Mouse (Mus musculus): ENCODE results near the gene Cdk17. TPM values are rescaled to one million over a fixed set of nuclear protein-coding genes. Genes with fewer than 3 reads are reported as not detected.

The Cdk17 gene
- polyA plus RNA-seq, 1 experiment from 2014 or later = 23.0 TPM

- Histone ChIP-seq H3K4me1 (0 out of 2 replicates have a peak, but pooled peaks cover 3% of the 10 kb centered on the region), H3K27ac (no peak overlapping the region), H3K4me3 (no peak overlapping the region), H3K9ac (no peak overlapping the region), H3K9me3 (replicated peaks) (no peaks in the 10 kb centered on the region), H3K4me2 (no peak overlapping the region), H3K36me3 (peaks cover 79% of the 10 kb centered on the region), H3K27me3 (replicated peaks) (no peaks in the 10 kb centered on the region)
- no peak for ATAC-seq
- WGBS (ENCODE audit: insufficient replicate concordance) = 45% methylated on average over 5 of the region's 5 CpGs
Observed at GRCm38 (mm10) chr10:93242861-93243260, 82.2 kb downstream of the Cdk17 start.

GRCm38 (mm10) chr10:93244209-93244705, 83.6 kb downstream of the Cdk17 start:
- Histone ChIP-seq H3K4me3 (no peak overlapping the region), H3K27ac (no peak overlapping the region), H3K4me1 (0 out of 2 replicates have a peak, but pooled peaks cover 3% of the 10 kb centered on the region), H3K4me2 (no peak overlapping the region), H3K36me3 (peaks cover 79% of the 10 kb centered on the region), H3K9me3 (replicated peaks) (no peaks in the 10 kb centered on the region), H3K9ac (no peak overlapping the region), H3K27me3 (replicated peaks) (no peaks in the 10 kb centered on the region)
- ATAC-seq = no peak
- WGBS (ENCODE audit: insufficient replicate concordance) = 88% methylated on average over 10 of the region's 10 CpGs

DNA sequence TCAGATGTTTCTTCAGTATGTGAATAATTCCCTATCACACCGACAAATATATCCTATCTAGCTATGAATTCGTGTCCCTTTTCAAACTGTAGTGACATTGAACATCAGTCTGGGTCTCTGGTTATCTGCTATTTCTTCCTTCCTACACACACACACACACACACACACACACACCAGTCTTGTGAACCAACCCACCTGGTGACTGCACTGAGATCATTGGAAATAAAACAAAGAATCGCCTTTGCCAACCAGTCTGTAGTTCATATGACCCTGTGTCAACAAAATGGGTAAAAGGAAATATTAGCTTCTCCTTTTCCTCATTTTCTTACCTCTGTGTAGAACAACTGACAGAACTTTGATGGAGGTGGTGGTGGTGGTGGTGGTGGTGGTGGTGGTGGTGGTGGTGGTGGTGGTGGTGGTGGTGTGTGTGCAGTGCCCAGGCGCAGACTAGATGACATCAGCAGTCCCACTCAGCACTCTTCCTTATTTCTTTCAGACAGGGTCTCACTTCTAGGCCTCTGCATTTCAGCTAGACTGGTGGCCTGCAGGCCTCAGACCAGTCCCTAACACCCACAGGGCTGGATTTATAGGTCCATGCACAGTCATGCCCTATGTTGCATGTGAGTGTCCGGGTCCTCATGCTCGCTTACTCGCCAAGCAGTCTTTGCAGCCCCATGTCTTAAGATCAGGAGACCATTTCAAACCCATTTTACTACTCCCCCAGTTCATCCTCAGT, 85.7 kb downstream of the Cdk17 start:
- no peak for ATAC-seq
- Histone ChIP-seq H3K36me3 (peaks cover 72% of the 10 kb centered on the region), H3K4me3 (no peak overlapping the region), H3K27me3 (replicated peaks) (no peaks in the 10 kb centered on the region), H3K4me2 (no peak overlapping the region), H3K9ac (no peak overlapping the region), H3K9me3 (replicated peaks) (no peaks in the 10 kb centered on the region), H3K27ac (no peak overlapping the region), H3K4me1 (0 out of 2 replicates have a peak, but pooled peaks cover 3% of the 10 kb centered on the region)
- 85% methylated on average over 7 of the region's 7 CpGs for WGBS (ENCODE audit: insufficient replicate concordance)

DNA sequence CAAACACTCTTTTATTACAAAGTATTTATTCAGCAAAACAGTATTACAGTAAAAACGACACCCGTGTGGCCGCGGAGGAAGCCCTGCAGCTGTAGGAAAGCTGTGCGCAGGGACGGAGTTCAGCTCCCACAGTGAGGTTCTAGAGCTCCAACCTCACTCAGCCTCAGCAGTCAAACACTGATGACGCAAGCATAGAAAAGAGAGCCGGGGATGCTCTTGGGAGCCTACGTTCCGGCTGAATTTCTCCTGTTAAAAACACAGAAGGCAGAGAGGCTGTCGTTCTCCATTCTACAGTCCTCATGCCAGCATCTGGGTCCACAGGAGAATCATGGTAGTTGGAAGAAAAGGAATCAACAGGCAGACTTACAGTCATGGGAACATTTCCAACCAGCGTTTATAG, 86.7 kb downstream of the Cdk17 start:
- no peak overlapping the region for H3K27ac ChIP-seq
- H3K4me2 ChIP-seq = no peak overlapping the region
- 0 out of 2 replicates have a peak, but pooled peaks cover 3% of the 10 kb centered on the region for H3K4me1 ChIP-seq
- H3K4me3 ChIP-seq = no peak overlapping the region
- 88% methylated on average over 12 of the region's 12 CpGs for WGBS (ENCODE audit: insufficient replicate concordance)
- no peaks in the 10 kb centered on the region for H3K27me3 ChIP-seq (replicated peaks)
- H3K9me3 ChIP-seq (replicated peaks) = no peaks in the 10 kb centered on the region
- peaks cover 62% of the 10 kb centered on the region for H3K36me3 ChIP-seq
- H3K9ac ChIP-seq = no peak overlapping the region
- no peak for ATAC-seq

GRCm38 (mm10) chr10:93247902-93248301, 87.2 kb downstream of the Cdk17 start:
- Histone ChIP-seq H3K4me1 (0 out of 2 replicates have a peak, but pooled peaks cover 3% of the 10 kb centered on the region), H3K9me3 (replicated peaks) (no peaks in the 10 kb centered on the region), H3K27me3 (replicated peaks) (no peaks in the 10 kb centered on the region), H3K9ac (no peak overlapping the region), H3K4me2 (no peak overlapping the region), H3K4me3 (no peak overlapping the region), H3K36me3 (peaks cover 65% of the 10 kb centered on the region), H3K27ac (no peak overlapping the region)
- ATAC-seq = no peak
- 76% methylated on average over 6 of the region's 6 CpGs for WGBS (ENCODE audit: insufficient replicate concordance)

DNA sequence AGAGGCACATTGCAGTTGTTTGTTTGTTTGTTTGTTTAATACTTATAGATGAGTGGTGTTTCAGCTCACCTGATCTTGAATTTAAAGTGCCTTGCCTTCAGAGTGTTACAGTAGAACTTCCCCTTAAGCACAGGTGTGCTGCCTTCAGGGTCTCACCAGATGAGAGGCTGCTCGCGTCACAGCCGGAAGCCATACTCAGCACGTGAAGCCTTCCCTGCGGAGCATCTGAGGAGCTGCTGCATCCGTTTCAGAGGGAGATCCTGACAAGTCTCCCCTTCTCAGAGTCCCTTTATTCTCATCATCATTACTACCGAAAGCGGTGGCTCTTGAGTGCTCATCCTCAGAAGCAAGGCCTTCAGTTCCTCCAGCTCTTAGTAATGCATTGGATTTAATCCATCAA, 87.7 kb downstream of the Cdk17 start:
- 86% methylated on average over 8 of the region's 8 CpGs for WGBS (ENCODE audit: insufficient replicate concordance)
- peaks cover 66% of the 10 kb centered on the region for H3K36me3 ChIP-seq
- ATAC-seq = no peak

GRCm38 (mm10) chr10:93249901-93250300, 89.2 kb downstream of the Cdk17 start:
- H3K27ac ChIP-seq = no peak overlapping the region

More for the DNA sequence above, 87.7 kb downstream of the Cdk17 start:
- Histone ChIP-seq H3K9ac (no peak overlapping the region), H3K4me3 (no peak overlapping the region), H3K9me3 (replicated peaks) (no peaks in the 10 kb centered on the region), H3K4me2 (no peak overlapping the region), H3K4me1 (0 out of 2 replicates have a peak, but pooled peaks cover 3% of the 10 kb centered on the region), H3K27ac (no peak overlapping the region), H3K27me3 (replicated peaks) (no peaks in the 10 kb centered on the region)

GRCm38 (mm10) chr10:93250436-93251317, 90.0 kb downstream of the Cdk17 start:
- H3K9me3 ChIP-seq (replicated peaks) = no peaks in the 10 kb centered on the region
- no peak overlapping the region for H3K4me3 ChIP-seq
- 76% methylated on average over 24 of the region's 24 CpGs for WGBS (ENCODE audit: insufficient replicate concordance)
- no peak overlapping the region for H3K9ac ChIP-seq
- no peak overlapping the region for H3K27ac ChIP-seq
- H3K4me2 ChIP-seq = no peak overlapping the region
- no peaks in the 10 kb centered on the region for H3K27me3 ChIP-seq (replicated peaks)
- H3K4me1 ChIP-seq = peaks cover 3% of the 10 kb centered on the region; the same call in 1 of the 2 replicates
- H3K36me3 ChIP-seq = peaks cover 52% of the 10 kb centered on the region
- ATAC-seq = no peak

More at GRCm38 (mm10) chr10:93249901-93250300, 89.2 kb downstream of the Cdk17 start:
- no peak for ATAC-seq
- H3K4me1 ChIP-seq = 0 out of 2 replicates have a peak, but pooled peaks cover 3% of the 10 kb centered on the region
- H3K9me3 ChIP-seq (replicated peaks) = no peaks in the 10 kb centered on the region
- no peak overlapping the region for H3K9ac ChIP-seq
- H3K27me3 ChIP-seq (replicated peaks) = no peaks in the 10 kb centered on the region
- WGBS (ENCODE audit: insufficient replicate concordance) = 81% methylated on average over 7 of the region's 7 CpGs
- H3K4me3 ChIP-seq = no peak overlapping the region
- H3K36me3 ChIP-seq = peaks cover 54% of the 10 kb centered on the region
- H3K4me2 ChIP-seq = no peak overlapping the region

GRCm38 (mm10) chr10:93251426-93251825, 90.8 kb downstream of the Cdk17 start:
- H3K9me3 ChIP-seq (replicated peaks) = no peaks in the 10 kb centered on the region
- peaks cover 44% of the 10 kb centered on the region for H3K36me3 ChIP-seq
- H3K27ac ChIP-seq = no peak overlapping the region
- peaks cover 3% of the 10 kb centered on the region; the same call in 1 of the 2 replicates for H3K4me1 ChIP-seq
- H3K4me2 ChIP-seq = no peak overlapping the region
- no peak for ATAC-seq
- WGBS (ENCODE audit: insufficient replicate concordance) = 87% methylated on average over 8 of the region's 8 CpGs
- no peak overlapping the region for H3K9ac ChIP-seq
- no peak overlapping the region for H3K4me3 ChIP-seq
- H3K27me3 ChIP-seq (replicated peaks) = no peaks in the 10 kb centered on the region

- H3K4me1 ChIP-seq = no peaks in the 10 kb centered on the region; the same call in none of the 2 replicates
- H3K27me3 ChIP-seq (replicated peaks) = no peaks in the 10 kb centered on the region
- H3K9ac ChIP-seq = no peak overlapping the region
- no peaks in the 10 kb centered on the region for H3K9me3 ChIP-seq (replicated peaks)
- ATAC-seq = no peak
- no peak overlapping the region for H3K4me2 ChIP-seq
- H3K4me3 ChIP-seq = no peak overlapping the region
- H3K27ac ChIP-seq = no peak overlapping the region
- 89% methylated on average over 2 of the region's 2 CpGs for WGBS (ENCODE audit: insufficient replicate concordance)
- H3K36me3 ChIP-seq = peaks cover 33% of the 10 kb centered on the region
Observed at GRCm38 (mm10) chr10:93252661-93253060, 92.0 kb downstream of the Cdk17 start.

DNA sequence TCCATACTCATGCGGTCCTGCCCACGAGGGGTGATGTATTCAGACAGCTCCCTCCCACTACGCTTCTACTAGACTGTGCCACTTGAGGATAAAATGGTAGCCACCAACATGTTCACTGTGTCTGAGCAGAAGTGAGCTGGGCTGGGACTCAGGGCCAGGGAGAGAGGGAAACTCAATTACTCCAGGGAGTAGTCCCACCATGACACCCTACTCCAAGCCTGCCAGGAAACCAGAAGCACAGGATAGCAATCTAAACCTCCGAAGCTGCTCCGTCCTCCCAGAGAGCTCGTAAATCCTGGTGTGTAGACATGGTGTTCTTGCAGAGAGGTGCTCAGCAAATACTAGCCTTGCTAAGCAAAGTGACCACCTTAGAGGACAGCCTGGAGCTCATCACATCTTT, 92.5 kb downstream of the Cdk17 start:
- no peak overlapping the region for H3K4me3 ChIP-seq
- no peaks in the 10 kb centered on the region for H3K9me3 ChIP-seq (replicated peaks)
- H3K36me3 ChIP-seq = peaks cover 28% of the 10 kb centered on the region
- H3K27me3 ChIP-seq (replicated peaks) = no peaks in the 10 kb centered on the region
- ATAC-seq = no peak
- H3K9ac ChIP-seq = no peak overlapping the region
- no peaks in the 10 kb centered on the region; the same call in none of the 2 replicates for H3K4me1 ChIP-seq
- no peak overlapping the region for H3K27ac ChIP-seq
- 71% methylated on average over 6 of the region's 6 CpGs for whole genome bisulfite sequencing (ENCODE audit: insufficient replicate concordance)
- no peak overlapping the region for H3K4me2 ChIP-seq

DNA sequence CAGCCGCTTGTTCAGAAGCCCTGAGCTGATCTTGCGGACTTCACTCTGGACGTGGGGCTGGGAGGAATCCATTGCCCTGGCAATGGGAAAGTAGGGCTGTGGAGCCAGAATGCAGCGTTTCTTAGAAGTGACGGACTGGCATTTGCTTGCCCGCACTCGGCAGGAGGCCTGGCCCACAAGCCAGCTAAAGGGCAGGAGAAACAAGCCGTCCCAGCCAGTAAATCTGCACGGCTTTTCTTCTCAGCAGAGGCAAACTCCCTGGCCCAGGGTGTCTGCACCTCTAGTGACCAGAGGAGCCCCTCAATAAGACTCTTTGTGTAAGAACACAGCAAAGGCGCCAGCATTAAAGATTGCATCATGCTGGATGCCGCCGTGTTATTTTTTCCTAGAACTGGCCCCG, 94.6 kb downstream of the Cdk17 start:
- Histone ChIP-seq H3K4me2 (no peak overlapping the region), H3K4me1 (no peaks in the 10 kb centered on the region; the same call in none of the 2 replicates), H3K9ac (no peak overlapping the region), H3K36me3 (peaks cover 10% of the 10 kb centered on the region; the same call in 1 of the 2 replicates), H3K4me3 (no peak overlapping the region), H3K27ac (no peak overlapping the region), H3K9me3 (replicated peaks) (no peaks in the 10 kb centered on the region), H3K27me3 (replicated peaks) (no peaks in the 10 kb centered on the region)
- WGBS (ENCODE audit: insufficient replicate concordance) = 70% methylated on average over 13 of the region's 13 CpGs
- no peak for ATAC-seq

Data from liver, embryonic 12.5 days (tissue).